Mouse (Mus musculus) limb, embryonic 11.5 days (tissue): ENCODE results near the gene Kcnd2. TPM values are rescaled to one million over a fixed set of nuclear protein-coding genes. Genes with fewer than 3 reads are reported as not detected.

ENCODE experiments used
- ATAC-seq: fragments of 200-750 bp; cut with Nextera tagmentation; 2 replicates; pipeline ENCODE4 v1.8.0; 2017; ENCODE audit warnings: low read depth; ENCODE audit not compliant: insufficient number of reproducible peaks, low FRiP score, low TSS enrichment
- DNase-seq: peaks from one replicate; pipeline ENCODE4 v3.0.0-alpha.2; 2015; ENCODE audit warnings: low spot score
- H3K27ac ChIP-seq: fragments of 300-500 bp; sonication (generic); replicated peaks from 2 replicates; pipeline ENCODE4 v1.5.1; 2014; ENCODE audit warnings: low read depth, mild to moderate bottlenecking, low read length
- H3K27me3 ChIP-seq: fragments of 300-500 bp; sonication (generic); 2 replicates; pipeline ENCODE4 v1.6.1; 2014; ENCODE audit warnings: mild to moderate bottlenecking, low read length, mixed read lengths; ENCODE audit not compliant: control insufficient read depth, insufficient read depth
- H3K36me3 ChIP-seq: fragments of 300-500 bp; sonication (generic); 2 replicates; pipeline ENCODE4 v1.6.1; 2014; ENCODE audit warnings: mild to moderate bottlenecking, low read length, moderate library complexity, mixed read lengths; ENCODE audit not compliant: control insufficient read depth, insufficient read depth
- H3K4me1 ChIP-seq: fragments of 300-500 bp; sonication (generic); 2 replicates; pipeline ENCODE4 v1.6.1; 2014; ENCODE audit warnings: low read length, mixed read lengths; ENCODE audit not compliant: control insufficient read depth, insufficient read depth
- H3K4me2 ChIP-seq: fragments of 300-500 bp; sonication (generic); 2 replicates; pipeline ENCODE4 v1.6.1; 2014; ENCODE audit warnings: low read depth, mild to moderate bottlenecking, moderate library complexity; ENCODE audit not compliant: severe bottlenecking
- H3K4me3 ChIP-seq: fragments of 300-500 bp; sonication (generic); 2 replicates; pipeline ENCODE4 v1.5.1; 2014; ENCODE audit warnings: low read depth, low read length
- H3K9ac ChIP-seq: fragments of 300-500 bp; sonication (generic); 2 replicates; pipeline ENCODE4 v1.6.1; 2014; ENCODE audit warnings: mild to moderate bottlenecking, low read length
- H3K9me3 ChIP-seq: fragments of 300-500 bp; sonication (generic); 2 replicates; pipeline ENCODE4 v1.6.1; 2016; ENCODE audit warnings: low read length; ENCODE audit not compliant: control insufficient read depth
- WGBS: fragments of 180-500 bp; shearing (Covaris S2); extraction: QIAGEN DNeasy Blood & Tissue Kit; methylation state at CpG from one replicate; pipeline ENCODE4 v1.1.7; 2014; 5-methylcytosine and 5-hydroxymethylcytosine counted together
- polyA plus RNA-seq: library from polyadenylated mRNA; unstranded; fragments of >200 nt; fragmentation: Nextera tagmentation; extraction: Ambion mirVana; gene quantifications from 2 replicates; pipeline ENCODE4 v1.2.1, GENCODE M21; 2014

Gene Kcnd2
- polyA plus RNA-seq, 1 experiment from 2014 or later, result 1.5 TPM

GRCm38 (mm10) chr6:21740606-21741005 lies 525.3 kb downstream of the Kcnd2 start:
- H3K4me3 ChIP-seq, result no peak overlapping the region
- no peaks in the 10 kb centered on the region for H3K9me3 ChIP-seq
- no peaks in the 10 kb centered on the region for H3K36me3 ChIP-seq
- DNase-seq (no peak), ATAC-seq (no peak)
- H3K27ac ChIP-seq, result no peak overlapping the region
- WGBS, result 67% methylated on average over 2 of the region's 2 CpGs
- no peaks in the 10 kb centered on the region for H3K4me1 ChIP-seq
- H3K27me3 ChIP-seq, result no peaks in the 10 kb centered on the region
- H3K9ac ChIP-seq, result no peak overlapping the region
- H3K4me2 ChIP-seq, result no peak overlapping the region

GRCm38 (mm10) chr6:21744615-21745266 lies 529.4 kb downstream of the Kcnd2 start:
- H3K4me2 ChIP-seq, result no peak overlapping the region
- ATAC-seq, result no peak
- no peaks in the 10 kb centered on the region for H3K27me3 ChIP-seq
- H3K9ac ChIP-seq, result no peak overlapping the region
- H3K4me3 ChIP-seq, result no peak overlapping the region
- H3K27ac ChIP-seq, result no peak overlapping the region
- no peak for DNase-seq
- no peaks in the 10 kb centered on the region for H3K4me1 ChIP-seq
- WGBS, result 61% methylated on average over 3 of the region's 3 CpGs
- H3K9me3 ChIP-seq, result no peaks in the 10 kb centered on the region
- H3K36me3 ChIP-seq, result no peaks in the 10 kb centered on the region

- ATAC-seq (no peak), DNase-seq (no peak)
- H3K36me3 ChIP-seq, result no peaks in the 10 kb centered on the region
- no peak overlapping the region for H3K4me3 ChIP-seq
- 89% methylated on average over 1 of the region's 1 CpGs for WGBS
- H3K27ac ChIP-seq, result no peak overlapping the region
- no peak overlapping the region for H3K9ac ChIP-seq
- no peaks in the 10 kb centered on the region for H3K27me3 ChIP-seq
- no peaks in the 10 kb centered on the region for H3K4me1 ChIP-seq
- H3K4me2 ChIP-seq, result no peak overlapping the region
- no peaks in the 10 kb centered on the region for H3K9me3 ChIP-seq
Measured at GRCm38 (mm10) chr6:21747536-21747935, 532.2 kb downstream of the Kcnd2 start.

GRCm38 (mm10) chr6:21767787-21768221 lies 552.5 kb downstream of the Kcnd2 start:
- no peak for DNase-seq
- Histone ChIP-seq H3K36me3 (no peaks in the 10 kb centered on the region), H3K4me1 (no peaks in the 10 kb centered on the region), H3K9me3 (no peaks in the 10 kb centered on the region), H3K27me3 (no peaks in the 10 kb centered on the region), H3K27ac (no peak overlapping the region), H3K4me3 (no peak overlapping the region), H3K4me2 (no peak overlapping the region), H3K9ac (no peak overlapping the region)
- ATAC-seq, result no peak
- WGBS, result 85% methylated on average over 12 of the region's 12 CpGs

- Histone ChIP-seq H3K27ac (peak overlapping the region; percentile 62; the same call in 1 of the 2 replicates), H3K4me1 (no peaks in the 10 kb centered on the region), H3K9me3 (no peaks in the 10 kb centered on the region), H3K9ac (no peak overlapping the region), H3K27me3 (no peaks in the 10 kb centered on the region), H3K36me3 (no peaks in the 10 kb centered on the region), H3K4me3 (no peak overlapping the region), H3K4me2 (no peak overlapping the region)
- DNase-seq (no peak), ATAC-seq (0 out of 2 replicates have a peak, but pooled peaks have one; percentile 38)
- 74% methylated on average over 9 of the region's 9 CpGs for WGBS
Measured at GRCm38 (mm10) chr6:21768745-21769446, 553.6 kb downstream of the Kcnd2 start.

- ATAC-seq (0 out of 2 replicates have a peak, but pooled peaks have one; percentile 27), DNase-seq (no peak)
- no peak overlapping the region for H3K4me2 ChIP-seq
- no peak overlapping the region for H3K27ac ChIP-seq
- H3K4me3 ChIP-seq, result no peak overlapping the region
- H3K9ac ChIP-seq, result no peak overlapping the region
- no peaks in the 10 kb centered on the region for H3K36me3 ChIP-seq
- H3K27me3 ChIP-seq, result no peaks in the 10 kb centered on the region
- no peaks in the 10 kb centered on the region for H3K9me3 ChIP-seq
- H3K4me1 ChIP-seq, result no peaks in the 10 kb centered on the region
- 60% methylated on average over 1 of the region's 1 CpGs for WGBS
Measured at GRCm38 (mm10) chr6:21769447-21769809, 554.1 kb downstream of the Kcnd2 start.

GRCm38 (mm10) chr6:21774213-21774916 lies 559.1 kb downstream of the Kcnd2 start:
- no peak for ATAC-seq
- 85% methylated on average over 7 of the region's 7 CpGs for WGBS

More at GRCm38 (mm10) chr6:21774213-21774916, 559.1 kb downstream of the Kcnd2 start:
- Histone ChIP-seq H3K27ac (no peak overlapping the region), H3K9ac (no peak overlapping the region), H3K4me2 (no peak overlapping the region), H3K4me3 (no peak overlapping the region), H3K36me3 (no peaks in the 10 kb centered on the region), H3K4me1 (no peaks in the 10 kb centered on the region), H3K9me3 (no peaks in the 10 kb centered on the region), H3K27me3 (no peaks in the 10 kb centered on the region)
- no peak for DNase-seq
